Mouse (Mus musculus) liver, embryonic 14.5 days (tissue): Measurements from ENCODE around the gene Slc6a8. TPM values are rescaled to one million over a fixed set of nuclear protein-coding genes. Genes with fewer than 3 reads are reported as not detected.

ENCODE experiments used
- ATAC-seq: fragments of 200-750 bp; cut with Nextera tagmentation; 2 replicates; pipeline ENCODE4 v1.8.0; 2017; ENCODE audit warnings: moderate number of reproducible peaks, mild to moderate bottlenecking, moderate library complexity; ENCODE audit not compliant: insufficient read depth
- DNase-seq, 3 experiments: peaks; one replicate each; pipeline ENCODE4 v3.0.0-alpha.2; 2012 to 2013; ENCODE audit warnings: low read depth in 3 of 3, low spot score in 3 of 3
- H3K27ac ChIP-seq: fragments of 300-500 bp; sonication (generic); 2 replicates; pipeline ENCODE4 v1.5.1; 2014; ENCODE audit warnings: moderate library complexity, mild to moderate bottlenecking, control low read depth, inconsistent platforms
- H3K27me3 ChIP-seq: fragments of 300-500 bp; sonication (generic); 2 replicates; pipeline ENCODE4 v1.6.1; 2014; ENCODE audit warnings: mild to moderate bottlenecking, low read length, moderate library complexity; ENCODE audit not compliant: control insufficient read depth, insufficient read depth
- H3K36me3 ChIP-seq: fragments of 300-500 bp; sonication (generic); replicated peaks from 2 replicates; pipeline ENCODE4 v1.6.1; 2014; ENCODE audit warnings: low read depth; ENCODE audit not compliant: control insufficient read depth, insufficient read depth
- H3K4me1 ChIP-seq, 2 experiments: fragments of 200-500 bp in 1 of 2; fragments of 300-500 bp in 1 of 2; sonication (generic) in 1 of 2; replicated peaks; 2 replicates each; pipeline ENCODE4 v1.6.1; 2012 to 2014; ENCODE audit warnings: antibody characterized with exemption in 1 of 2, inconsistent platforms in 1 of 2, low read length in 1 of 2; ENCODE audit not compliant: control insufficient read depth in 2 of 2, insufficient read depth in 2 of 2
- H3K4me2 ChIP-seq: fragments of 300-500 bp; sonication (generic); 2 replicates; pipeline ENCODE4 v1.6.1; 2014; ENCODE audit warnings: low read depth, mild to moderate bottlenecking, control low read depth, moderate library complexity
- H3K4me3 ChIP-seq, 2 experiments: fragments of 200-500 bp in 1 of 2; fragments of 300-500 bp in 1 of 2; sonication (generic) in 1 of 2; 2 replicates each; pipeline ENCODE4 v1.5.1; 2012 to 2014; ENCODE audit warnings: low read depth in 2 of 2, low read length in 2 of 2, mild to moderate bottlenecking in 2 of 2, control low read depth in 1 of 2, inconsistent platforms in 1 of 2, moderate library complexity in 1 of 2; ENCODE audit not compliant: insufficient read depth in 1 of 2
- H3K9ac ChIP-seq: fragments of 300-500 bp; sonication (generic); replicated peaks from 2 replicates; pipeline ENCODE4 v1.6.1; 2014; ENCODE audit warnings: mild to moderate bottlenecking, control low read depth, moderate library complexity
- H3K9me3 ChIP-seq: fragments of 300-500 bp; sonication (generic); 2 replicates; pipeline ENCODE4 v1.6.1; 2016; ENCODE audit warnings: low read length, mixed read lengths; ENCODE audit not compliant: control insufficient read depth
- CTCF ChIP-seq: IDR thresholded peaks from 2 replicates; pipeline ENCODE4 v1.5.1; 2016; ENCODE audit warnings: antibody characterized with exemption, low read depth, control low read depth
- EP300 ChIP-seq: IDR thresholded peaks from 2 replicates; pipeline ENCODE4 v1.6.1; 2016; ENCODE audit warnings: antibody characterized with exemption, low read depth
- WGBS: fragments of 180-500 bp; shearing (Covaris S2); extraction: QIAGEN DNeasy Blood & Tissue Kit; methylation state at CpG from one replicate; pipeline ENCODE4 v1.1.7; 2014; ENCODE audit not compliant: insufficient replicate concordance; 5-methylcytosine and 5-hydroxymethylcytosine counted together
- polyA plus RNA-seq, 2 experiments: library from polyadenylated mRNA; depleted of rRNA in 1 of 2; stranded (reverse) in 1 of 2; unstranded in 1 of 2; fragments of >200 nt; fragmentation: Nextera tagmentation in 1 of 2; extraction: Ambion mirVana in 1 of 2; gene quantifications; 2 replicates each; pipeline versions ENCODE4 v1.2.1 to v1.2.3; 2012 to 2014

The Slc6a8 gene
- polyA plus RNA-seq (2012; rRNA removed): 1.7 and 2.0 TPM in 2 replicates
- polyA plus RNA-seq (2014; fragmentation: Nextera tagmentation; extraction: Ambion mirVana): 0.29 and 0.34 TPM in 2 replicates

DNA sequence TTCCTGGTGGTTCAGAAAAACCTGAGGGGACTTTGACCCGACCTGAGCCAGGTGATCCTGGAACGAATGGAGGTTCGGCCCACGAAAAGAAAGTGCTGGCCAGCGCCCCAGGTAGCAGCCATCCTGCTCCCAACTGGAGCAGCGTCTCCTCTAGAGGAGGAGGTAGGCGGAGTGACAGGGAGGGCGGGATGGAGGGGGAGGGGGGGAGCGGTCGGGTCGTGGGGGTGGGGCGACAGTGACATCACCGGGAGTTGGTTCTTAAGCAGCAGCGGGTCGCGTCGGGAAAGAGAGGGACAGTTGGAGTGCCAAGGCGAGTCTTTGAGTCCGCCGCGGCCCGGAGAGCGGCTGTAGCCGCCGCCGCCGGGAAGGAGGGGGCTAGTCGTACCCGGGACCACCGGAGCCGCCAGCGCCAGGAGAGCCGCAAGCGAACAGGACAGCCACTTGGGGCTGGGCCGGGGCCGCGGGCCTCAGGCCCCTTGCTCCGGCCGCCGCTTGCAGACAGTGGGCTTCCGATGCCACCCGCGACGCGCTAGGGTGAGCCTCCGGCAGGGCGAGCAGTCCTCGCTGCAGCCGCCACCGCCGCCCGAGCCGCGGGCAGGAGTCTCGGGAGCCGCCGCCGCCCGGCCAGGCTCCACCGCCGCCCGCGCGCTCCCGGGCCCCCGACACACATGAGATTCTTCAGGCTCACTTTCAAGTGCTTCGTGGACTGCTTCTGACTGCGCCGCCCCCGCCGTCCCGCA, at the start of gene Slc6a8:
Gene Slc6a8, plus strand, starts transcription at position 272 of the 740 bp plus-strand sequence.
- TF ChIP-seq CTCF (no peak), EP300 (no peak)
- H3K4me2 ChIP-seq: peak within 1 kb of the TSS; percentile 59
- no peaks in the 10 kb centered on the region; a peak in 1 of 4 replicates for H3K4me1 ChIP-seq
- H3K9me3 ChIP-seq: no peaks in the 10 kb centered on the region
- no peaks in the 10 kb centered on the region for H3K36me3 ChIP-seq
- 0 out of 2 replicates have a peak within 1 kb of the TSS, but pooled peaks have one; percentile 34 for H3K9ac ChIP-seq
- peak within 1 kb of the TSS; percentile 37 to 49 for H3K4me3 ChIP-seq
- H3K27ac ChIP-seq: no peak within 1 kb of the TSS
- H3K27me3 ChIP-seq: peaks cover 22% of the 10 kb centered on the region
- DNase-seq (no peak), ATAC-seq (peak; percentile 51; the same call in 1 of the 2 replicates)
- WGBS: 10% methylated on average over 55 of the region's 72 CpGs

DNA sequence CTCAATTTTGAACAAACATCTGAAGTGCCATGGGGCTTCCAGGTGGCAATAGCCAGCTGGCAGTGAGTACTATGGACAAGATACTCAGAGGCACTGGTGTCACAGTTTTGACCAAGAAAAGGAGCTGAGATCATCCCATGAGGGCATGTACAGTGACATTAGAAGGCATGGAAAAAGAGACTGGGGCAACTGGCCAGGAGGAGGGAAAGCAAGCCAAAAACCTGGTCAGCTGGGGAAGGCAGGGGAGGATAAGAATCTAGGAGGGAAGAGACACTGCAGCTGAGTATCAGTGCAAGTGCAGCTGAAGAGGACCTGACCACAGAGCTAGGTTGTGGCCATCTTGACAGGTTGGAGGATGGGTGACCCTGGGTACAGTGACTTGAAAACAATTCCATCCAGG, 46.0 kb upstream of the Slc6a8 start:
- H3K9ac ChIP-seq: no peak overlapping the region
- no peaks in the 10 kb centered on the region for H3K4me1 ChIP-seq
- TF ChIP-seq EP300 (no peak), CTCF (no peak)
- no peaks in the 10 kb centered on the region for H3K9me3 ChIP-seq
- DNase-seq (no peak), ATAC-seq (no peak)
- no peaks in the 10 kb centered on the region for H3K36me3 ChIP-seq
- H3K4me2 ChIP-seq: no peak overlapping the region
- no peak overlapping the region for H3K4me3 ChIP-seq
- H3K27ac ChIP-seq: no peak overlapping the region
- no peaks in the 10 kb centered on the region for H3K27me3 ChIP-seq

DNA sequence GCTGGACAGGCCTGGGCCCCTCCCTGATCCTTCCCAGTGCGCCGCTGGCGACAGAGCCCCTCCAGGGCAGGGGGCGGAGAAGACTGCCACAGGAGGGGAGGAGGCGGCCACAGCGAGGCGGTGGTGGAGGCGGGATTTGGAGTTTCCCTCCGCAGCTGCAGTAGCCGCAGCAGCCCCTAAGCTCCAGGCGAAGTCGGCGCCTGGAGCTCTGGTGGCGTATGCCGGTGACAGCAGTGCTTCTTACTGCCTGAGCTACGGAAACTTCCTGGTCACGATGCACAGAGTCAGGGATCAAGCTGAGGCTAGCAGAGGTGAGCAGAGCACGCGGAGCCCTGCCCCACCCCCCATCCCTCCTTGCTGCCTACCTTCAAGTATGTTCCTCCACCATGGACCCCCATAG, 37.5 kb upstream of the Slc6a8 start:
- no peak for ATAC-seq
- Histone ChIP-seq H3K4me2 (no peak overlapping the region), H3K27me3 (peaks cover 55% of the 10 kb centered on the region), H3K9ac (no peak overlapping the region), H3K9me3 (no peaks in the 10 kb centered on the region), H3K27ac (no peak overlapping the region), H3K36me3 (no peaks in the 10 kb centered on the region), H3K4me1 (no peaks in the 10 kb centered on the region; a peak in 1 of 4 replicates), H3K4me3 (no peak overlapping the region)
- no peak for DNase-seq
- WGBS: 19% methylated on average over 19 of the region's 19 CpGs
- TF ChIP-seq CTCF (no peak), EP300 (no peak)

DNA sequence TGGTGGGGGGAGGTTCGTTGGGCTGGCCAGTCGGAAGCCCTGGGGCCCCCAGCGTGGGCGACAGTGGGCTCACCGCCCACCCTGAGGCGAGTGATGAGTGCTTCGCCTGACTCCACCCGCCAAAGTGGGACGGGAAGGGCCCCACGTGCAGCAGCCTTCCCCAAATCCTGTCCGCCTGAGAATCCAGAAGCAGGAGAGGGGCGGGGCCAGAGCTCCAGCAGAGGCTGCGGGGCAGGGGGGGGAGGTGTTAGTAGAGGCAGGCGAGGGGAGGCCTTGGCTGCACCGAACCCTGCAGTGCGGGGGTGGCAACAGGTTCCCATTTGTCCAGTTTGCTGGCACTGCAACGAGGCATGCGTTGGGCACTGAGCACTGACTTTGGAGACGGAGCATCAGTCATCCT, 35.5 kb upstream of the Slc6a8 start:
- Histone ChIP-seq H3K4me3 (no peak overlapping the region), H3K4me2 (peak overlapping the region; percentile 32), H3K4me1 (no peaks in the 10 kb centered on the region; a peak in 1 of 4 replicates), H3K27me3 (peaks cover 62% of the 10 kb centered on the region), H3K9me3 (no peaks in the 10 kb centered on the region), H3K27ac (no peak overlapping the region), H3K36me3 (no peaks in the 10 kb centered on the region), H3K9ac (no peak overlapping the region)
- WGBS: 4% methylated on average over 19 of the region's 19 CpGs
- no peak for TF ChIP-seq EP300
- no peak for TF ChIP-seq CTCF
- DNase-seq (no peak), ATAC-seq (no peak)

DNA sequence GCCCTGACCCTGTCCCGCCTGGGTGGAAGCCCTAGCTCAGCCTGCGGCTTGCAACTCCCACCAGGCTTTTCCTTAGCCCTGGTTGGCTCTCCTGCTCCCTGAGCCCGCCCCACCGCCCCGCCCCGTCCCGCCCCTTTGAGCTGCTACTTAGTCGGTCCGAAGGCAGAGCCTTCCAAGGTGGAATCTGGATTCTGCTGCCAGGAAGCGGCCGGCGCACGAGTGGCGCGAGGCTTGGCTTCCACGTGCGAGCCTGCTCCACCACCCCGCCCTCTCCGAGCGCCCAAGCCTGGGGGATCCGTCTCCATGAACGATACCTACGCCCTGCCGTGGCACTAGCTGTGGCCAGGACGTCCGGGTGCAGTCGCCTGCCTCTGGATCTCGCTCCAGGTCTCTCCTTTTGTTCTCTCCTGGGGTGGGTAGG, 33.7 kb upstream of the Slc6a8 start, which contains the start of gene Dusp9:
Gene Dusp9, plus strand, starts transcription at position 165 of the 421 bp plus-strand sequence.
- no peaks in the 10 kb centered on the region for H3K9me3 ChIP-seq
- 9% methylated on average over 28 of the region's 28 CpGs for WGBS
- ATAC-seq: peak; percentile 75
- H3K9ac ChIP-seq: no peak within 1 kb of the TSS
- peaks cover 60% of the 10 kb centered on the region for H3K27me3 ChIP-seq
- H3K4me3 ChIP-seq: peak within 1 kb of the TSS; percentile 43 to 56
- no peak within 1 kb of the TSS for H3K27ac ChIP-seq
- TF ChIP-seq EP300 (no peak), CTCF (no peak)
- peak in 1 of 3 experiments; percentile 16 for DNase-seq
- H3K36me3 ChIP-seq: no peaks in the 10 kb centered on the region
- H3K4me1 ChIP-seq: no peaks in the 10 kb centered on the region; a peak in 1 of 4 replicates
- peak within 1 kb of the TSS; percentile 49 for H3K4me2 ChIP-seq
